In the genomic region with DNA sequence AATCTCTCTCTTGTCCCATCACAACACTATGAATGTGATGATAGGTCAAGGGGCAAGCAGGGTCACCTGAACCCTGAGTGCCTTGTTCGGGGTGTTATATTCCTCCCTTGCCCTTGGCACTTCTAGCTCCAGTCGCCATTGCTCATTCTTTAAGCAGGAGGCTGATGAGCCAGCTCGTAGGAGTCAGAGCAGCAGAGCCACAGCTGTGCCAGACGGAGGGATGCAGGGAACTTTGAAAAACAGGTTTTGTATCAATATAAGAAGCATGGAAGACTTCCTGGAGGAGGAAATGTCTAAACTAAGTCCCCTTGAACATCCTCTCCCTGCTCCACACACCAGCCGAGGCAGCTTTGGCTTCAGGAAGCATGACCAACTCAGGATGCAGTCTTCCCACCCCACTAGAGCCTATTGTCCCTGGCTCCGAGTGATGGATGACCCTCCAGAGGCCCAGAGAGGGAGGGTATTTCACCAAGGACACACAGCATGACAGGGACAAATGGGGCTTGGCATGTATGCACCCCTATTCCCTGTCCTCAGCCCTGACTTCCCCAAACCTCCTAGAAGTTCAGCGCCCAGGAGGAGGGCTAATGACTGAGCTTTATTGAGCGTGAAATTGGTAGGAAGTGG, we compare ENCODE assay signal across 13 mouse cellular contexts.
DNase-seq lines count a peak whose midpoint lies in the region; ATAC-seq lines count a peak whose summit lies in the region.
"Had no signal": no experiment of that assay in that cellular context is flagged by ENCODE, and none has a peak within 500 bp of the region (broad histone marks: within the 10 kb centered on the region; RNA-seq: fewer than 3 reads in every experiment).

No protein-coding gene starts in this region.

- WGBS in hindbrain, embryonic 13.5 days, result 47% methylated on average over 8 of the region's 8 CpGs
- 63% methylated on average over 8 of the region's 8 CpGs for WGBS in hindbrain, embryonic 10.5 days
- WGBS in hindbrain, embryonic 15.5 days, result 47% methylated on average over 8 of the region's 8 CpGs

- H3K27ac ChIP-seq in hindbrain, embryonic 13.5 days, result no peak overlapping the region
- no peak overlapping the region for H3K27ac ChIP-seq in hindbrain, embryonic 10.5 days
- H3K27ac ChIP-seq in hindbrain, embryonic 15.5 days (replicated peaks), result no peak overlapping the region
- H3K27ac ChIP-seq: embryonic facial prominence, embryonic 15.5 days; limb, embryonic 15.5 days had no signal

- no peak for DNase-seq in hindbrain, embryonic 10.5 days (ENCODE audit: low spot score)
- DNase-seq in adrenal gland, postnatal 25 days, result peak; percentile 56
- peak; percentile 57 for DNase-seq in kidney, postnatal 14 days
- no peak for DNase-seq in spleen, postnatal 14 days (ENCODE audit: low spot score in 2 of 2)
- DNase-seq in ovary, postnatal 10 days (ENCODE audit: low spot score), result no peak
- no peak for DNase-seq in thymus, postnatal 10 days (ENCODE audit: low spot score in 2 of 2)
- DNase-seq: heart, postnatal 10 days; lung, postnatal 14 days; right cerebral cortex, postnatal 4 days had no signal

- H3K36me3 ChIP-seq in hindbrain, embryonic 13.5 days, result no peaks in the 10 kb centered on the region; the same call in 1 of the 2 replicates
- H3K36me3 ChIP-seq in hindbrain, embryonic 10.5 days, result no peaks in the 10 kb centered on the region
- H3K36me3 ChIP-seq in hindbrain, embryonic 15.5 days, result no peaks in the 10 kb centered on the region
- H3K36me3 ChIP-seq: embryonic facial prominence, embryonic 15.5 days; limb, embryonic 15.5 days had no signal

- no peak overlapping the region for H3K9ac ChIP-seq in hindbrain, embryonic 13.5 days
- no peak overlapping the region for H3K9ac ChIP-seq in hindbrain, embryonic 15.5 days
- H3K9ac ChIP-seq: embryonic facial prominence, embryonic 15.5 days; limb, embryonic 15.5 days had no signal

- no peak overlapping the region for H3K4me3 ChIP-seq in hindbrain, embryonic 13.5 days
- H3K4me3 ChIP-seq in hindbrain, embryonic 10.5 days, result no peak overlapping the region
- no peak overlapping the region for H3K4me3 ChIP-seq in hindbrain, embryonic 15.5 days
- H3K4me3 ChIP-seq: embryonic facial prominence, embryonic 15.5 days; limb, embryonic 15.5 days had no signal

- H3K4me2 ChIP-seq in hindbrain, embryonic 13.5 days, result no peak overlapping the region
- no peak overlapping the region for H3K4me2 ChIP-seq in hindbrain, embryonic 15.5 days
- H3K4me2 ChIP-seq: embryonic facial prominence, embryonic 15.5 days; limb, embryonic 15.5 days had no signal

- no peaks in the 10 kb centered on the region for H3K9me3 ChIP-seq in hindbrain, embryonic 13.5 days
- H3K9me3 ChIP-seq in hindbrain, embryonic 10.5 days, result no peaks in the 10 kb centered on the region
- H3K9me3 ChIP-seq in hindbrain, embryonic 15.5 days, result no peaks in the 10 kb centered on the region
- H3K9me3 ChIP-seq: embryonic facial prominence, embryonic 15.5 days; limb, embryonic 15.5 days had no signal

- H3K27me3 ChIP-seq in hindbrain, embryonic 13.5 days, result no peaks in the 10 kb centered on the region
- no peaks in the 10 kb centered on the region for H3K27me3 ChIP-seq in hindbrain, embryonic 10.5 days (ENCODE audit: insufficient read depth, poor library complexity, severe bottlenecking)
- H3K27me3 ChIP-seq in hindbrain, embryonic 15.5 days, result no peaks in the 10 kb centered on the region
- H3K27me3 ChIP-seq: embryonic facial prominence, embryonic 15.5 days; limb, embryonic 15.5 days had no signal

- H3K4me1 ChIP-seq in hindbrain, embryonic 13.5 days (replicated peaks), result peaks cover 35% of the 10 kb centered on the region
- peaks cover 38% of the 10 kb centered on the region for H3K4me1 ChIP-seq in hindbrain, embryonic 10.5 days (replicated peaks)
- peaks cover 23% of the 10 kb centered on the region for H3K4me1 ChIP-seq in hindbrain, embryonic 15.5 days (replicated peaks)

- peak; percentile 68 for ATAC-seq in hindbrain, embryonic 13.5 days (ENCODE audit: low FRiP score)
- ATAC-seq in hindbrain, embryonic 15.5 days (ENCODE audit: low FRiP score, low read depth), result peak; percentile 46; the same call in 1 of the 2 replicates

Comparison
In these comparisons a context has a peak if more than half of its experiments do, and no peak if none do; other contexts are left out.
1. DNase-seq: peak in adrenal gland, postnatal 25 days (single experiment) and kidney, postnatal 14 days (single experiment); none in hindbrain, embryonic 10.5 days (single experiment), spleen, postnatal 14 days (0 of 2), ovary, postnatal 10 days (single experiment) and thymus, postnatal 10 days (0 of 2).